Mouse (Mus musculus) T-cell, adult 2 months (primary cell): Measurements from ENCODE around the gene Btbd1.
A peak's percentile ranks its signal among the peaks of the same experiment; 100 is the strongest.

Experiments
- DNase-seq: peaks from one replicate; pipeline ENCODE4 v3.0.0; 2022; ENCODE audit warnings: low spot score

Gene Btbd1

DNA sequence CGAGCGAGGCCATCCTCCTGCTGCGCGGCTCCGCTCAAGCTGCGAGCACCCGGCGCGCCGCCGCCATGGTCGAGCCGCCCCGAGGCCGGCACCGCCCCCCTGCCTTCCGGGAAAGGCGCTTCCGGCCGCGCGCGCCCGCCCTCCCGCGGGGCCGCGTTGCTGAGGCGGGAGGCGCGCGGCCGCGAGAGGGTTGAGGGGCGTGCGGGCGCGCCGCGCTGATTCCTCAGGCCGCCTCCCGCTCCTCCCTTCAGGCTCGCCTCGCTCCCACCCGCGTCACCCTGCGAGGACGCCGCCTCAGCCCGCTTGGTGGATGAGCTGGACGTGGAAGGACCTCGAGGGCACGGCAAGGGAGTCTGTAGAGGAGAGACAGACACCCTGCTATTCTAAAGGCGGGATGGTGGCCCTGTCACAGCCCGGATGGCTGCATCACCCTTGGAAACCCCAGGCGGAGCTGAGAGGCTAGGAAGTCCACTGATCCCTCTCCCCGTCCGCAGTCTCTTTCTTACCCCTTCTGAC lies at the start of gene Btbd1:
Gene Btbd1, minus strand, starts transcription at position 53 of the 516 bp plus-strand sequence.
- peak; percentile 86 for DNase-seq

DNA sequence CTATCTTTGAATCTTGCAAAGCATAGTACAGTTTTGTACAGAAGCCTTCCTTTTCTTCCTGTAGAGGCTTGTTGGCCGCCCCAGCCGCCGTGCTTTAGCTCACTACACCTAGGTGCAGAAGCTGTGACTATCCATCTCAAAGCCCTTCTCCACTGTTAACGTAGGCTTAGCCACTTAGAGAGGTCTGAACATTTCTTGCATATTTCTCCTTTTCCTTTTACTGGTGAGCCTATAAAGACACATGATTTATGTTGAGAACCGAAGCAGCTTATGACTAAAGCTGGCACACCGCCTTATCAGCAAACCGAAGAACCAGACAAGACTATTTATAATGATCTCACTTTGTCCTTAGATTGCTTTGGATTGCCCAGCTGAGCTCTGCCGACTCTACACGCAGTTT lies 46.1 kb upstream of the Btbd1 start:
- no peak for DNase-seq

DNA sequence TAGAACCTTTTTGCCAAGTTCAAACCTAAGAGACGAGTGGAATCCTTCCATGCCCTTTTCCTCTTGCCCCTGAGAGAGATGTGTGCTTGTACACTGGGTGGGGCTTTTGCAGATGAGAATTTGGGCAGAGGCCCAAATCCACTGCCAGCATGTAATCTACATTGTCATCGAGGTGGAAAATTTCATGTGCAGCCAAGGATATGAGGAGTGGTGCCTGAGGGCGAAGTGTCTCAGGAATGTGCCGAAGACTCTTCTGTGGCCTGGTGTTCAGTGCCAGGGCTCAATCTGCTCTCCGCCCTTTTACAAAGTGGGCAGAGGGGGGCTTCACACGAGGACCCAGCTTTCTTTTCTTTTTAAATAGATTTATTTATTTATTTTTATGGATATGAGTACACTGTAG lies 45.4 kb upstream of the Btbd1 start:
- no peak for DNase-seq

DNA sequence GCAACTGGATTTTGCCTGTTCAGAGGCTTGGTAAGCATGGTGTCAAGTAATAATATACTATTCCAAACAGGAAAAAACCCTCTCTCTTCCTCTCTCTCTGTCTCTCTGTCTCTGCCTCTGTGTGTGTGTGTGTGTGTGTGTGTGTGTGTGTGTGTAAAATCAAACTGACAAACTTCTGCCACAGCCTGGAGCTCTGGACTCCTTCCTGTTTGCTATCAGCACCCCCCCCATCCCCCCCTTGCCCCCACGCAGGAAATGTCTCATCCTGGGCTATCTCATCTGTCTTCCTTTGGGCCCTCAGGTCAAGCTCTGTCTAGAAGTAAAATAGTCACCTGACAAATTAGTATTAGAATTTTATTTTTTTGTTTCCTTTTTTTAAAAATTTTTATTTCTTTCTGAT lies 44.6 kb upstream of the Btbd1 start:
- DNase-seq, result no peak

DNA sequence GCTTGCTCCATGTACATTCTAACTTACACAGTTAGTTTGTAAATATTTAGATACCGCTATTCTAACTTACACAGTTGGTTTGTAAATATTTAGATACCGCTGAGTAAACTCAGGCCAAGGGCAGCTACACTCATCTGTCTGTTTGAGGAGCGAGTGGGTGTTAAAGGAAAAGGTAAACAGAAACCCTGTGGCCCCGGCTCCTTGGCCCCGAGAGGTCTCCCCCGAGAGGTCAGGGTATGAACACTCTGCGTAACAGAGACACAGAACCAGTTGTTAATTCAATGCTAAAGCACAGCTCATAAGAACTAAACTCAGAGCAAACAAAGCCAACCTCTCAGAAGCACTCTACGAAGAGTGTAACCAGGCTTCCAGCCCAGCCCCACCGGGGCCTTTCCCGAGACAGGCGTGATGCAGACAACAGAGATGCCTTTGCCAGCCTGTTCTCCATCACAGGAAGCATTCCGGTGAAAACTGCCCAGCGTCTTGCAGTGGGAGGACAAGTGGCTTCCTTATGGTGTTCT lies 43.3 kb upstream of the Btbd1 start:
- DNase-seq, result no peak

DNA sequence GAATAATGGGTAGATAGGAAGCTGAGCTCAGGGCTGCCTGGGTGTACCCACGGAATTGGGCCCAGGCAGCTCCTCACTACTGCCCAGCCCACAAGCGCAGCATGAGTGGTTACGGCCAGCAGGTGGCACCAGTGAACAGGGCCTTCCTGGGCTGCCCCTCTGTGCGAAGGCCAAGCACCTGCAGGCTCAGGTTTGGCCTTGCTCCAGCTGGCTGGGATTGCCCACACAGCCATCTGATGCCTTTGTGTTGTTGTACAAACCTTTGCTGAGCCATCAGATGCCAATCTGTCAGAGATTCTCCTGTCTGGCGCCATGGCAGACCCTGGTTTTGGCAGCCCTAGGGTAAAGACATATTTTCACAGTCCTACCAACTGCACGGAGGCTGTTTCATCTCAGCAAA lies 38.9 kb upstream of the Btbd1 start:
- peak; percentile 69 for DNase-seq

- no peak for DNase-seq
Measured at GRCm38 (mm10) chr7:81867231-81867930, 38.1 kb upstream of the Btbd1 start.

DNA sequence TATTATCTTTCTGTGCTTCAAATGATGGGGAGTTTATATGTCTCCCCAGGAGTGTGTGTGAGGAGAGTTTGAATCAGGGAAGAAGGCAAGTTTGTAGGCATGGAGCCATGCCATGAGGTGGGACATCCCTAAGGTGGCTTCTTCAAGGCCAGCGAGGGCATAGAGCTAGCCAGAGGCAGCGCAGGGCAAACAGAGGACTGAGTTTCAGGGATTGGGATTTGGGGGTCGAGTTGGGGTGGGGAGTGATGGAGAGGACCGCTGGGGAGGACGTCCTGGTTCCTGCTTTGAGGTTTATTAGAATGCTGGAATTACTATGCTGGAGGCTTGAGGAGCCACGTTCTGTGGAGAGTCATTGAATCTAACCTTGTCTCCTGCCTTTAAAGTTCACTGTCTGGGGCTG lies 36.7 kb upstream of the Btbd1 start:
- no peak for DNase-seq

GRCm38 (mm10) chr7:81864552-81864951 lies 35.3 kb upstream of the Btbd1 start:
- DNase-seq, result no peak

GRCm38 (mm10) chr7:81862587-81863583 lies 33.7 kb upstream of the Btbd1 start:
- DNase-seq, result peak; percentile 84

GRCm38 (mm10) chr7:81861921-81862320 lies 32.7 kb upstream of the Btbd1 start:
- DNase-seq, result no peak

DNA sequence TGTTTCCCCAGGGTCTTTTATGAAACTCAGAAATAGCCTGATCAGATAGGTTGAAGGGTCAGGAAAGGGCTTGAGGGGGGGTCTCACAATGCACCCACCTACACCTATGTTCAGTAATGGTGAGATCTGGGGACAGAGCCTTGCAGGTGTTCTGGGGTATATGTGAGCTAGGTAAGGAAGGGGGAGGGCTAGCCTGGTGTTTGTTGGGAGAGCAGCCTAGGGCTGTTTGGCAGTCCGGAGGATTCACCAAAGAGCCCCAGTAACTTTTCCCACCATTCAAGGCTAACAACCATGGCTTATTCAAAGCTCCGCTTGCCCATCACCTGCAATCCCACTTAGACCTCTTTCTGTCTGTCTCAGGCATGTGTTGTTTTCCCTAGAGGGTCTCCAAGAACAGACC lies 32.2 kb upstream of the Btbd1 start:
- no peak for DNase-seq

- no peak for DNase-seq
Measured at GRCm38 (mm10) chr7:81860996-81861395, 31.8 kb upstream of the Btbd1 start.

DNA sequence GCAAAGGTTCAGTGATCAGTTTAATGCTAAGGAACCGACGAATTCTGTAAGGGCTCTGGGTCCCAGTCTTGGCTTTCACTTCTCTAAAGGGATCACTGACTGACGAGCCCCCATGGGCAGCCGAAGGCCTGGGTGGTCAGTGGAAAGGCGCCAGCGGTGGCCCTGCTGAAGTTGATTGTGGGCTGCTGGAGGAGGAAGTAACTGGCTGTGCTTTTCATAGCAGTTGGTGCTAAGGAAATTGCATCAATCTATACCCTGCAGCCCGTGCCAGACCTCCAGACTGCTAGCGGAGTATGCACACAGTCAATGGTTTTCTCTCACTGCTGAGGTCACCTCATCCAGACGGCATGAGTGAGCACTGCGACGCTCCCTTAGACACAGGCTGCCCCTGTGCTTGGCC lies 30.8 kb upstream of the Btbd1 start:
- DNase-seq, result no peak

- DNase-seq, result peak; percentile 32
Measured at GRCm38 (mm10) chr7:81858968-81859721, 29.9 kb upstream of the Btbd1 start, which contains the start of gene Tm6sf1. Gene Tm6sf1 (plus strand): TSS chr7:81859001.

DNA sequence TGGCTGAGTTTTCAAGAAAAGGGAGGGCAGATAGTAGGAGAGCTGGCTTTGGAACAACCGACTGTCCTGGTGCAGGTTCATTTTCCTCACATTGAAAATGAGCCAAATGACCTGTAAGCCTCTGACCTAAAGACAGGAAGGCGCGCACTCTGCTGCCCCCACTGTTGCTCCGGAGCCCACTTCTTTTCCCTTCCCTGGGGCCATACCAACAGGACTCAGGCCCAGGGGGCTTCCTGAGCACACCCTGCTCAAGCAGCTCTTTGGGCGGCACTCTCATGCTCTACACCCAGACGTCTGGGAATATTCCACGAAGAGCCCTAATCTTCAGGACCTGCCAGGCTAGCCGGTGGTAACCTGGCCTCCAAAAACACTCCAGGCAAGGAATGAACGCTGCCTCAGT lies 29.0 kb upstream of the Btbd1 start:
- DNase-seq, result no peak

DNA sequence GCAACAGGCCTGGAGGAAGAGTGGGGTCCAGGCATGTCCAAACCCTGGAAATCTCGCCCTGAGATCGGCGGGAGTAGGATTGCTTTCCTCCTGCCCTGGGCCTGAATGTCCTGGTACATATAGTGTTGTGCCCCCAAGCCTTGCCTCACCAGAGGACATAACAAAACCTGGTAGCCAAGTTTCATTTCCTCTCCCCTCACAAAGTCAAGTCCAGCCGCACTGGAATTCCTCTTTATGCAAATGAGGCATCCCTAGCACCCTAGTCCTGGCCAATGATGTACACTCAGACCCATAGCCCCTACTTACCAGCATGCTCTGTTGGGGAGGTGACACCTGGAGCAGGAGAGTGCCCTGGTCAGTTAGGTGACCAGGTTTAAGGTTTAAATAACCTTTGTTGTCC lies 27.0 kb upstream of the Btbd1 start:
- DNase-seq, result no peak

- no peak for DNase-seq
Measured at GRCm38 (mm10) chr7:81855694-81856093, 26.5 kb upstream of the Btbd1 start, which contains the start of gene Gm10160. Gene Gm10160 (minus strand): TSS chr7:81855794.

GRCm38 (mm10) chr7:81854568-81855307 lies 25.5 kb upstream of the Btbd1 start:
- DNase-seq, result peak; percentile 67

- DNase-seq, result no peak
Measured at GRCm38 (mm10) chr7:81851706-81852105, 22.5 kb upstream of the Btbd1 start.

DNA sequence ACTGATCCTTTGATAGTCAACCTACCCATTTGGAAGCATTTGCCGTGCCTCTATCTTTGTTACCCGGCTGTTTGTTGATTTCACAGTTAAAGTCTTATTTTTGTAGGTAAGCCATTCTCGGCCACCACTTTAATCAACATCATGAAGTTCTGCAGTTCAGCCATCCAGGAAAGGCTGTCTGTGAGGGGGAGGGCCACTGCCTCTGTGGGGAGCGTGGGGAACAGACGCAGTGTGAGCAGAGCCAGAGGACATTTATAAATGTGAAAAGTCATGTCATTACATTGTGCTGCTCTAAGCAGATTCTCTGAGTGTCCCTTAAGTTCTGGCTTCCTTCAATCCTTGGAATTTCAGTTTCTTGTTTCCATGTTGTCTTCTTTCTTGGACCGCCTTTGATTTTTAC lies 20.9 kb upstream of the Btbd1 start:
- no peak for DNase-seq
